ENCODE assay signal across 8 mouse cellular contexts in the genomic region with DNA sequence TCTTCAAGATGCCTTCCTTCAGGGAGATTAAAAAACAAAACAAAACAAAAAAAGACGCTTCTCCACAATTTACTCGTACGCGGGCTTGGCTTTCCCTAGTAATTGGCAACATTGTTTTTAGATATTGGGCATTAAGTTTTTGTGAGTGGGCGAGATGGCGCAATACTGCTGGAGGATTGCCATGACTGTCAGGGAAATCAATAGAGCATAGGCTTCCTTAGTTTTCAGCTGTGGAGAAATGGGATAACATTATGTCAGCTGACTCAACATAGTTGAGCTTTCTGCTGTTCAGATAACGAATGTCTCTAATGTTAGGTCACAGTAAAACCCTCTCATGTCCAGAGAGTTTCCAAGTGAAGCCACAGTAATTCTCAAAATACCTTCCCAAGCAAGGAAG. TPM values are rescaled to one million over a fixed set of nuclear protein-coding genes. Genes with fewer than 3 reads are reported as not detected.
DNase-seq lines count a peak whose midpoint lies in the region; ATAC-seq lines count a peak whose summit lies in the region.

No protein-coding gene starts in this region.

- H3K27me3 ChIP-seq in embryonic facial prominence, embryonic 12.5 days = no peaks in the 10 kb centered on the region
- H3K27me3 ChIP-seq in limb, embryonic 11.5 days (ENCODE audit: control insufficient read depth, insufficient read depth, low read length) = no peaks in the 10 kb centered on the region
- no peaks in the 10 kb centered on the region for H3K27me3 ChIP-seq in midbrain, embryonic 16.5 days (ENCODE audit: control insufficient read depth, insufficient read depth, low read depth, low read length)

- no peaks in the 10 kb centered on the region for H3K9me3 ChIP-seq in embryonic facial prominence, embryonic 12.5 days
- H3K9me3 ChIP-seq in limb, embryonic 11.5 days (ENCODE audit: control insufficient read depth, low read length) = no peaks in the 10 kb centered on the region
- H3K9me3 ChIP-seq in midbrain, embryonic 16.5 days (replicated peaks; ENCODE audit: control insufficient read depth, low read length, poor library complexity, severe bottlenecking) = no peaks in the 10 kb centered on the region

- intact Hi-C loops in heart, postnatal 14 days (cut with DNase I) = loop anchor here (5.0 kb wide), 1 partner anchor 55 kb away; the partner anchor contains the start of gene Adam17

- peak overlapping the region; percentile 66; the same call in 1 of the 2 replicates for H3K9ac ChIP-seq in embryonic facial prominence, embryonic 12.5 days
- H3K9ac ChIP-seq in limb, embryonic 11.5 days (ENCODE audit: low read length) = peak overlapping the region; percentile 68
- peak overlapping the region; percentile 66; the same call in 1 of the 2 replicates for H3K9ac ChIP-seq in midbrain, embryonic 16.5 days (ENCODE audit: low read depth, low read length)

- DNase-seq in retina, postnatal 1 day = peak; percentile 12
- DNase-seq in retina, embryonic 14.5 days (ENCODE audit: low spot score) = no peak
- DNase-seq in heart, postnatal 14 days = peak; percentile 41 to 58
- DNase-seq in limb, embryonic 11.5 days (ENCODE audit: low spot score) = no peak
- no peak for DNase-seq in right cerebral cortex, postnatal 10 days (ENCODE audit: low spot score in 2 of 2)
- no peak for DNase-seq in ovary, postnatal 14 days (ENCODE audit: low spot score)

- peak overlapping the region; percentile 56 for H3K4me2 ChIP-seq in embryonic facial prominence, embryonic 12.5 days (replicated peaks)
- peak overlapping the region; percentile 60 for H3K4me2 ChIP-seq in limb, embryonic 11.5 days (ENCODE audit: low read depth, severe bottlenecking)
- peak overlapping the region; percentile 59 for H3K4me2 ChIP-seq in midbrain, embryonic 16.5 days (ENCODE audit: low read length)

- H3K4me3 ChIP-seq in embryonic facial prominence, embryonic 12.5 days = peak overlapping the region; percentile 58
- H3K4me3 ChIP-seq in limb, embryonic 11.5 days (ENCODE audit: low read depth, low read length) = peak overlapping the region; percentile 73
- H3K4me3 ChIP-seq in midbrain, embryonic 16.5 days (ENCODE audit: low read depth, low read length) = peak overlapping the region; percentile 54

- ATAC-seq in embryonic facial prominence, embryonic 12.5 days (ENCODE audit: insufficient number of reproducible peaks, insufficient read depth, low FRiP score, low TSS enrichment) = no peak
- no peak for ATAC-seq in limb, embryonic 11.5 days (ENCODE audit: insufficient number of reproducible peaks, low FRiP score, low TSS enrichment, low read depth)
- no peak for ATAC-seq in midbrain, embryonic 16.5 days

- H3K27ac ChIP-seq in embryonic facial prominence, embryonic 12.5 days = no peak overlapping the region
- no peak overlapping the region for H3K27ac ChIP-seq in limb, embryonic 11.5 days (replicated peaks; ENCODE audit: low read depth, low read length)
- no peak overlapping the region for H3K27ac ChIP-seq in midbrain, embryonic 16.5 days (ENCODE audit: low read length)

- H3K36me3 ChIP-seq in embryonic facial prominence, embryonic 12.5 days = peaks cover 51% of the 10 kb centered on the region
- H3K36me3 ChIP-seq in limb, embryonic 11.5 days (ENCODE audit: control insufficient read depth, insufficient read depth, low read length) = peaks cover 9% of the 10 kb centered on the region; the same call in 1 of the 2 replicates
- H3K36me3 ChIP-seq in midbrain, embryonic 16.5 days (ENCODE audit: control insufficient read depth, insufficient read depth, low read length) = peaks cover 7% of the 10 kb centered on the region

- 37% methylated on average over 7 of the region's 7 CpGs for WGBS in embryonic facial prominence, embryonic 12.5 days
- WGBS in limb, embryonic 11.5 days = 39% methylated on average over 7 of the region's 7 CpGs
- 25% methylated on average over 7 of the region's 7 CpGs for WGBS in midbrain, embryonic 16.5 days

- peaks cover 5% of the 10 kb centered on the region; the same call in 1 of the 2 replicates for H3K4me1 ChIP-seq in embryonic facial prominence, embryonic 12.5 days
- no peaks in the 10 kb centered on the region for H3K4me1 ChIP-seq in limb, embryonic 11.5 days (ENCODE audit: control insufficient read depth, insufficient read depth, low read length)
- H3K4me1 ChIP-seq in midbrain, embryonic 16.5 days (ENCODE audit: control insufficient read depth, insufficient read depth, low read length) = no peaks in the 10 kb centered on the region

RNA-seq across cellular contexts. Expression of gene Iah1, which starts 0.7 kb away (rescaled TPM):
- polyA plus RNA-seq in embryonic facial prominence, embryonic 12.5 days (2016; fragmentation: Nextera tagmentation; extraction: Ambion mirVana) = 58.1 and 58.9 TPM in 2 replicates
- 10 to 100 TPM; 23.0 to 23.3 TPM for total RNA-seq in heart, postnatal 14 days (2021)
- 61.6 and 63.0 TPM in 2 replicates for polyA plus RNA-seq in limb, embryonic 11.5 days (2014; fragmentation: Nextera tagmentation; extraction: Ambion mirVana)
- polyA plus RNA-seq in midbrain, embryonic 16.5 days (2015; fragmentation: Nextera tagmentation; extraction: Ambion mirVana) = 29.2 and 32.5 TPM in 2 replicates

RNA-seq across cellular contexts. Expression of gene Itgb1bp1, which starts 30.8 kb away (rescaled TPM):
- 48.3 and 53.4 TPM in 2 replicates for polyA plus RNA-seq in embryonic facial prominence, embryonic 12.5 days (2016; fragmentation: Nextera tagmentation; extraction: Ambion mirVana)
- 10 to 100 TPM; 34.6 to 43.8 TPM for total RNA-seq in heart, postnatal 14 days (2021)
- polyA plus RNA-seq in limb, embryonic 11.5 days (2014; fragmentation: Nextera tagmentation; extraction: Ambion mirVana) = 41.8 and 42.9 TPM in 2 replicates
- polyA plus RNA-seq in midbrain, embryonic 16.5 days (2015; fragmentation: Nextera tagmentation; extraction: Ambion mirVana) = 32.4 and 35.0 TPM in 2 replicates

RNA-seq across cellular contexts. Expression of gene Cpsf3, which starts 31.7 kb away (rescaled TPM):
- polyA plus RNA-seq in embryonic facial prominence, embryonic 12.5 days (2016; fragmentation: Nextera tagmentation; extraction: Ambion mirVana) = 118 and 124 TPM in 2 replicates
- total RNA-seq in heart, postnatal 14 days (2021) = 10 to 100 TPM; 36.1 to 37.5 TPM
- polyA plus RNA-seq in limb, embryonic 11.5 days (2014; fragmentation: Nextera tagmentation; extraction: Ambion mirVana) = 137 and 144 TPM in 2 replicates
- 89.5 and 91.3 TPM in 2 replicates for polyA plus RNA-seq in midbrain, embryonic 16.5 days (2015; fragmentation: Nextera tagmentation; extraction: Ambion mirVana)

RNA-seq across cellular contexts. Expression of gene Adam17, which starts 56.6 kb away (rescaled TPM):
- polyA plus RNA-seq in embryonic facial prominence, embryonic 12.5 days (2016; fragmentation: Nextera tagmentation; extraction: Ambion mirVana) = 43.6 and 44.7 TPM in 2 replicates
- 10 to 100 TPM; 48.4 to 63.3 TPM for total RNA-seq in heart, postnatal 14 days (2021)
- polyA plus RNA-seq in limb, embryonic 11.5 days (2014; fragmentation: Nextera tagmentation; extraction: Ambion mirVana) = 41.7 and 44.4 TPM in 2 replicates
- 16.0 and 17.8 TPM in 2 replicates for polyA plus RNA-seq in midbrain, embryonic 16.5 days (2015; fragmentation: Nextera tagmentation; extraction: Ambion mirVana)

Comparison
In these comparisons a context has a peak if more than half of its experiments do, and no peak if none do; other contexts are left out.
1. DNase-seq: peak in retina, postnatal 1 day (single experiment) and heart, postnatal 14 days (2 of 2); none in retina, embryonic 14.5 days (single experiment), limb, embryonic 11.5 days (single experiment), right cerebral cortex, postnatal 10 days (0 of 2) and ovary, postnatal 14 days (single experiment).
2. Peak in every context shown above with its lines, with median percentiles within 50 percentile points of each other: H3K4me2 ChIP-seq, H3K4me3 ChIP-seq and H3K9ac ChIP-seq.